Mouse (Mus musculus): ENCODE data around the gene Sox6.

- TF ChIP-seq CTCF (IDR thresholded peaks at IDR 0.05; ENCODE audit: borderline replicate concordance, insufficient read depth, low read length) (no peak), POLR2A (IDR thresholded peaks at IDR 0.05; ENCODE audit: low read depth, low read length) (no peak)
Measured at GRCm38 (mm10) chr7:115755272-115755671, 283.3 kb downstream of the Sox6 start.

All from embryonic fibroblast, embryonic 13.5 days (primary cell).